ENCODE assay signal across 9 mouse cellular contexts in genomic region chr1:64853738-64854730, GRCm38 (mm10).
A peak's percentile ranks its signal among the peaks of the same experiment; 100 is the strongest.
DNase-seq lines count a peak whose midpoint lies in the region; ATAC-seq and TF ChIP-seq lines count a peak whose summit lies in the region.
"Had no signal": no experiment of that assay in that cellular context is flagged by ENCODE, and none has a peak within 500 bp of the region (broad histone marks: within the 10 kb centered on the region; RNA-seq: fewer than 3 reads in every experiment).

No protein-coding gene starts in this region.

- H3K4me1 ChIP-seq in liver, adult 2 months (ENCODE audit: control insufficient read depth, insufficient read depth, low read length): peaks cover 2% of the 10 kb centered on the region
- peaks cover 49% of the 10 kb centered on the region for H3K4me1 ChIP-seq in embryonic facial prominence, embryonic 10.5 days
- peaks cover 30% of the 10 kb centered on the region for H3K4me1 ChIP-seq in neural tube, embryonic 13.5 days (replicated peaks)

- TF ChIP-seq CTCF in liver, adult 2 months (IDR thresholded peaks at IDR 0.05; ENCODE audit: low read depth, low read length): no peak

- H3K9ac ChIP-seq in liver, adult 2 months (ENCODE audit: low read depth, low read length): no peak overlapping the region
- no peak overlapping the region for H3K9ac ChIP-seq in neural tube, embryonic 13.5 days

- no peaks in the 10 kb centered on the region for H3K27me3 ChIP-seq in liver, adult 2 months (ENCODE audit: control insufficient read depth, insufficient read depth, low read length)
- no peaks in the 10 kb centered on the region for H3K27me3 ChIP-seq in embryonic facial prominence, embryonic 10.5 days (replicated peaks; ENCODE audit: low read depth, poor library complexity, severe bottlenecking)
- no peaks in the 10 kb centered on the region for H3K27me3 ChIP-seq in neural tube, embryonic 13.5 days

- H3K4me2 ChIP-seq in neural tube, embryonic 13.5 days: no peak overlapping the region

- WGBS in liver, adult 2 months: 69% methylated on average over 5 of the region's 5 CpGs
- 45% methylated on average over 5 of the region's 5 CpGs for WGBS in embryonic facial prominence, embryonic 10.5 days
- 34% methylated on average over 5 of the region's 5 CpGs for WGBS in neural tube, embryonic 13.5 days

- H3K9me3 ChIP-seq in embryonic facial prominence, embryonic 10.5 days: no peaks in the 10 kb centered on the region
- no peaks in the 10 kb centered on the region for H3K9me3 ChIP-seq in neural tube, embryonic 13.5 days

- H3K79me2 ChIP-seq in liver, adult 2 months (ENCODE audit: control insufficient read depth, insufficient read depth, low read length): no peaks in the 10 kb centered on the region

- TF ChIP-seq POLR2A in liver, adult 2 months (IDR thresholded peaks at IDR 0.05; ENCODE audit: extremely low read depth, insufficient read depth, low read length): no peak

- no peak overlapping the region for H3K27ac ChIP-seq in liver, adult 2 months (replicated peaks; ENCODE audit: insufficient read depth, low read depth, low read length)
- H3K27ac ChIP-seq in embryonic facial prominence, embryonic 10.5 days (replicated peaks): peak overlapping the region; percentile 54; the same call in 1 of the 2 replicates
- no peak overlapping the region for H3K27ac ChIP-seq in neural tube, embryonic 13.5 days (replicated peaks)

- H3K4me3 ChIP-seq in liver, adult 2 months (ENCODE audit: insufficient read depth, low read depth, low read length): no peak overlapping the region
- no peak overlapping the region for H3K4me3 ChIP-seq in embryonic facial prominence, embryonic 10.5 days
- H3K4me3 ChIP-seq in neural tube, embryonic 13.5 days: no peak overlapping the region

- H3K36me3 ChIP-seq in liver, adult 2 months (ENCODE audit: control insufficient read depth, insufficient read depth, low read length): no peaks in the 10 kb centered on the region
- no peaks in the 10 kb centered on the region for H3K36me3 ChIP-seq in embryonic facial prominence, embryonic 10.5 days (replicated peaks)
- H3K36me3 ChIP-seq in neural tube, embryonic 13.5 days: no peaks in the 10 kb centered on the region

- 0 out of 2 replicates have a peak, but pooled peaks have one; percentile 19 for ATAC-seq in neural tube, embryonic 13.5 days (ENCODE audit: low read depth)

- intact Hi-C loops in heart, postnatal 10 days (cut with DNase I): no loop called here

- DNase-seq in liver, adult 2 months (ENCODE audit: extremely low read depth, low read depth, low spot score): peak; percentile 16
- no peak for DNase-seq in liver
- DNase-seq in embryonic facial prominence, embryonic 10.5 days (ENCODE audit: low spot score): peak; percentile 42
- peak; percentile 80 to 88 for DNase-seq in lung, adult 18-20 months
- DNase-seq in urinary bladder, postnatal 36 days (ENCODE audit: low spot score in 2 of 2): no peak
- no peak for DNase-seq in heart, postnatal 10 days
- no peak for DNase-seq in cerebellum, postnatal 4 days (ENCODE audit: low spot score in 2 of 2)
- DNase-seq: thymus, adult 18-20 months had no signal

Comparison
In these comparisons a context has a peak if more than half of its experiments do, and no peak if none do; other contexts are left out.
1. DNase-seq: peak in liver, adult 2 months (single experiment), embryonic facial prominence, embryonic 10.5 days (single experiment) and lung, adult 18-20 months (2 of 2); none in liver (single experiment), urinary bladder, postnatal 36 days (0 of 2), heart, postnatal 10 days (0 of 2) and cerebellum, postnatal 4 days (0 of 2).